16 mouse cellular contexts compared by ENCODE assay signal in the genomic region with DNA sequence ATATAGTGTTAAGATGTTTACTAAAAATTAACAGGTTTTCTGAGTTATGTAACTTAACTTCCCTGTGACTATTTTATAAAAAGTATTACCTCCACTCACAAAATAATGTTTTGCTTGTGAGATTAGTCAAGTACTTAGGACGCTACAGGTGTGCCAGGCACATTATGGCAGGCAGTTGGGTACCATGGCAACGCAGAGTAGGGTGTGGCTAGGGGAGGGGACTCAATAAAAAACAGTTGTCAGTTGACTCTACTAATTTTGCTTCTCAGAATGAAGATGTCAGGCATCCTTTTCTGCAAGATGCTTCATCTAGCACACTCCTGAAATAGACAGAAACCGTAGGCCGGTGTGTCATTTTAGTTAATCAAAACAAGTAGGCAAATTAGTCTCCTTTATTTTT.
"Had no signal": no experiment of that assay in that cellular context is flagged by ENCODE, and none has a peak within 500 bp of the region (broad histone marks: within the 10 kb centered on the region; RNA-seq: fewer than 3 reads in every experiment).

No protein-coding gene starts in this region.

- H3K4me3 ChIP-seq: limb, embryonic 10.5 days; limb, embryonic 13.5 days; liver, embryonic 13.5 days; midbrain, embryonic 13.5 days had no signal

- H3K27me3 ChIP-seq: limb, embryonic 13.5 days; liver, embryonic 13.5 days had no signal

- H3K27ac ChIP-seq: limb, embryonic 10.5 days; limb, embryonic 13.5 days; liver, embryonic 13.5 days; macrophage; midbrain, embryonic 13.5 days; stomach, postnatal 0 days had no signal

- H3K36me3 ChIP-seq: limb, embryonic 10.5 days; limb, embryonic 13.5 days; liver, embryonic 13.5 days; midbrain, embryonic 13.5 days had no signal

- H3K9ac ChIP-seq: limb, embryonic 13.5 days; liver, embryonic 13.5 days; lung, embryonic 14.5 days; midbrain, embryonic 13.5 days had no signal

- ATAC-seq: lung, postnatal 0 days; midbrain, embryonic 13.5 days; midbrain, embryonic 16.5 days had no signal

- H3K4me2 ChIP-seq: limb, embryonic 13.5 days; liver, embryonic 13.5 days; lung, embryonic 14.5 days; midbrain, embryonic 13.5 days had no signal

- DNase-seq: kidney, adult 18-20 months; kidney, adult 9 months; kidney, postnatal 14 days; kidney, postnatal 4 days; liver, embryonic 13.5 days; lung, embryonic 14.5 days; thymus, adult 18-20 months; thymus, postnatal 14 days; thymus, postnatal 4 days had no signal

- H3K4me1 ChIP-seq: liver, embryonic 13.5 days had no signal

- H3K9me3 ChIP-seq: limb, embryonic 10.5 days; limb, embryonic 13.5 days; liver, embryonic 13.5 days; midbrain, embryonic 13.5 days had no signal
